Mouse (Mus musculus): ENCODE results near the gene Pkig.
"Not testable (repeated sequence)": the region's sequence is repeated elsewhere in the genome, so short reads cannot be mapped to it uniquely, and the experiment has no call there.

Gene Pkig

DNA sequence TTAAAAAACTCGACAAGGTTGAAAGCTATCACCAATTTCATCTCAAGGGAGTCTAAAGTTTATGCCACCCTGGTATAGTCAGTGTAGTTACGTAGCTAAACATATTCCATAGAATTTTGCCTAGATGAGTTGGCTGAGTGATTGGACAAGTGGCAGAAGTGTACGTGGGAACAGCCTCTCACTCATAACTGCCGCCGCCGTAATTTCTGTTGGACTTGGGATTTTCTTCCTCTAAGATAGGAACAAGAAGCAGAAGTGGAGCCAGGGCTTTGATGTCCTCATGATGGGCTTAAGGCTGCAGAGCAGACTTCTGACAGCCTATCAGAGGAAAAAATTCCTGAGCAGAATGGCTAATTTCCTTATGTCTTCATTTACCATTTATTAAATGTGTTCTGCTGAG, 17.5 kb downstream of the Pkig start:
- DNase-seq (ENCODE audit: low read depth in 2 of 2, low spot score in 2 of 2): no peak

DNA sequence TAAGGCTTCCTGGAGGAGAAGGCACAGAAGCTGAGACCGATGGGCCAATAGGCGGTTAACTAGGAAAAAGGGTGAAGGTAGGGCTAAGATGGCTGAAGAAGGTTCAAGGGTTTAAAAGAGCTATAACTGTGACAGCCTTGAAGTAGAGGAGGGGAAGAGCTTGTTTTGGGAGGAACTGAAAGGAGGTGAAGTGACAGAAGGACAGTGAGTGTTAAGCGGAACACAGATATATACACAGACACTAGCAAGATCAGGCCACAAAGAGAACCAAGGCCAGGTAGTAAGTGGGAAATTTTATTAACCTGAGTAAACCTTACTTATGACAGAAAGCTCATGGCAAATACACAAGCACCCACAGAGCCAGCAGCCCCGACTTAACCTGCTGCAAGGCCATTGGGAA, 18.1 kb downstream of the Pkig start:
- DNase-seq (ENCODE audit: low read depth in 2 of 2, low spot score in 2 of 2): no peak

GRCm38 (mm10) chr2:163676745-163677144, 18.6 kb downstream of the Pkig start:
- DNase-seq (ENCODE audit: low read depth in 2 of 2, low spot score in 2 of 2): no peak

DNA sequence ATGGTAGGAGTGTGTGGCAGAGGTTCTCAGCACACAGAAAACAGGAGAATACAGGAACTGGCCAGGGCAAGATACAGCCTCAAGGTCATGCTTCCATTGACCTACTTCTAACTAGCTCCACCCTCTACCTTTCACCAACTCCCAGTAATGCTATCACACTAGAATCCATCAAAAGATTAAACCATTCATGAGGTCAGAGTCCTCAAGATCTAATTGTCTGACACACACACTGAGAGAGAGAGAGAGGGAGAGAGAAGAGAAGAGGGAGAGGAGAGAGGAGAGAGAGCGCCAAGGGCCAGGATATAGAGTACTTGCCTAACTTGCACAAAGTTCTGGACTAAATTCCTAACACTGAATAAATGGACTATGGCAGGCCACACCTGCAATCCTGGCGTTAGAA, 24.2 kb downstream of the Pkig start:
- DNase-seq (ENCODE audit: low read depth in 2 of 2, low spot score in 2 of 2): no peak

DNA sequence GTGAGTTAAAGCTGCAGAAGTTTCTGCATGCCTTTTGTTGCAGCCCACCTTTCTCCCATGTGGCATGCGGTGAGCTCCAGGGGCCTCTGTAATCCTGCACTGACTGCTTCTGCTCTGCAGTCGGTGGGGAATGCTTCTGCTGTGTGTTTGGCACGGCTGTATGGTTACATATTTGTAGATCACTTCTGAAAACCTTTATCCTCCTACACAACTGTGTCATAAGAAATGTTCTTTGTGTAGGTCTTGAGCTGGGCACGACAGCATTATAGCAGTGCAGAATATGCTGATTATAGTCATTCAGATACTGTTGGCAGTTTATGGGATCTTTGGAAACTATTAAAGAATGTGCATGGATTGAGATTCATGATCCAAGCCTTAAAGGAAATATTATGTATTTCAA, 27.1 kb downstream of the Pkig start:
- DNase-seq (ENCODE audit: low read depth in 2 of 2, low spot score in 2 of 2): no peak

DNA sequence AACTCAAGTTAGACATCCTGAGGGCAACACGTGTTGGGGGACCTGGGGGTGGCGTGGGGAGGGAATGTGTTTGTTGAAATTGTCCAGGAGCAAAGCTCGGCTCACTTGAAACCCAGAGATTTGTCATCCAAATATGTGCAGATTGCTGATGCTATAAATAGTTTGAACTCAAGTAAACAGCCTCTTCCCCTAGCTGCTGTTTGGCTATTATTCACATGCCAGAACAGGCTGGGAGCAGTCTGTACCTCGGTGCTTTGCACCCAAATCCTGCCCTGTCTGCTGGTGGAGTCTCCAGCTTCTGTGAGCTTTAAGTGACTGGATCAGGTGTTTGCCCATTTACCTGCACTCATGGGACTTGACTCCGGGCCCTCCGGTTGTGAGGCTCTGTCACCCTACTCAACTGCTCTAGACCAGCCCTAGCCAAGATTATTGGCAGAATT, 27.6 kb downstream of the Pkig start:
- no peak for DNase-seq (ENCODE audit: low read depth in 2 of 2, low spot score in 2 of 2)

- no peak for DNase-seq (ENCODE audit: low read depth in 2 of 2, low spot score in 2 of 2)
Measured at GRCm38 (mm10) chr2:163686233-163686632, 28.0 kb downstream of the Pkig start.

DNA sequence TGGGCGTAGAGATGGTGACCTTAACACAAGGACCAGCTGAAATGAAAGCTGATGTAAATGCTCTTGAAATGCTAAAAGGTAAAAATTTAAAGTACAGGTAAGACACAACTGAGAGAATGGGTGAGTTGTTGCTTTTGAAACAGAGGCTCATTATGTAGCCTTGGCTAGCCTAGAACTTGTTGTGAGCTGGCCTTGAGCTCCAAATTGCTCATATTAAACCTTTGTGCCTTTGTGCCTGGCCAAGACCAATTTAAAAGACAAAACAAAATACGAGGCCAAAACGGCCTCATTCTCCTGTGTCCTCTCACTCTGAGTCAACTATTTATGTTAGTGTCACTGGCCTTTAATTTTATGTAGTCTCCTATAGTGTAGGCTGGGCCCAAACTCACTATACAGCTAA, 28.7 kb downstream of the Pkig start:
- no peak for DNase-seq (ENCODE audit: low read depth in 2 of 2, low spot score in 2 of 2)

DNA sequence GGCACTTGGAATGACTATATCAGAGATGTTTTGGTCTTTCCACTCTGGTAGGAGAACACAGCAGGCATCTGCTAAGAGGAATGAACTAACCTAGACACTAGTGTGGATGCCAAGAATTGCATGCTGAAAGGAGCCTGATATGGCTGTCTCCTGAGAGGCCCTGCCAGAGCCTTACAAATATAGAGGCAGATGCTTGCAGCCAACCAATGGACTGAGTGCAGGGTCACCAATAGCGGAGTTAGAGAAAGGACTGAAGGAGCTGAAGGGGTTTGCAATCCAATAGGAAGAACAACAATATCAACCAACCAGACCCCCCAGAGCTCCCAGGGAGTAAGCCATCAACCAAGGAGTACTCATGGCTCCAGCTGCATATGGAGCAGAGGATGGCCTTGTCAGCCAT, 30.2 kb downstream of the Pkig start:
- not testable (repeated sequence) for DNase-seq (ENCODE audit: low read depth in 2 of 2, low spot score in 2 of 2)

GRCm38 (mm10) chr2:163689771-163690170, 31.6 kb downstream of the Pkig start:
- no peak for DNase-seq (ENCODE audit: low read depth in 2 of 2, low spot score in 2 of 2)

DNA sequence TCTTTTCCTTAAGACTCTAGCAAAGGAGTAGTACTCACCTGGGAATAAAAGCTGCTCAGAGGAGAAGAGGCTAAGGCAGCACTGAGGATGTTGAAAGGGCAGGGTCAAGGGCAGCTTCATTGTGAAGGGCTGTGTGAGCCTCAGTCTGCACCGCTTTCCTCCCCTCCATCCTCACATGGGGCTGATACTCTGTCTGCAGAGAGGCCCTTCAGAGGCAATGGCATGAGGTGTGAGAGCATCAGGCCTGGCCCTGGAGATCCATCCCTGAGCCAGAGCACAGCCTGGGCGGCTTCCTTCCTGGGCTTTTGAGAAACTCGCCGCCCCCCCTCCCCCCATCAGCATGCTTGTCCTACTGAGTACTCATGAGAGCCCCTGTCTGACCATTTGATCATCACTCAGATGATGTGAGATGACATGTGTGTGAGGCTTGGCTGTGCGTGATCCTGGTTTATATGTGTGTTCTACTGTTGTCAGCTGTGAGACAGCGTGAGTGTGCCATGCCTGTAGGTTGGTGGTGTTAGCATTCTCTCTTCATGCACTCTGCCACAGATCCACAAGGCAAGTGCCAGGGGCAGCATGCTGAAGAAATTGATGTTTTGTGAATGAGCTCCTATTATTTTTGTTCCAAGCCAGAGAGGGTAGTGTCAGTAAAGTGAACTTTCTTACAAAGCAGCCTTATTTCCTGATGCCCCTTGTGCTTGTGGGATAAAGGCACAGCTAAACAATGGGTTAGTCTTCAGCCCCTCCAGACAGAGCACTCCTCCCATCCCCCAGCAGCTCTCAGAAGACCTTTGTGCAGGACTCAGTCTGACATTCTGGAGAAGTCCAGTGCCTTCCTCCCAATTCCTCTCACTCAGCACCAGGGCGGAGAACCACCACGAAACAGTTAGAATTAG, 32.5 kb downstream of the Pkig start:
- DNase-seq (ENCODE audit: low read depth in 2 of 2, low spot score in 2 of 2): no peak

DNA sequence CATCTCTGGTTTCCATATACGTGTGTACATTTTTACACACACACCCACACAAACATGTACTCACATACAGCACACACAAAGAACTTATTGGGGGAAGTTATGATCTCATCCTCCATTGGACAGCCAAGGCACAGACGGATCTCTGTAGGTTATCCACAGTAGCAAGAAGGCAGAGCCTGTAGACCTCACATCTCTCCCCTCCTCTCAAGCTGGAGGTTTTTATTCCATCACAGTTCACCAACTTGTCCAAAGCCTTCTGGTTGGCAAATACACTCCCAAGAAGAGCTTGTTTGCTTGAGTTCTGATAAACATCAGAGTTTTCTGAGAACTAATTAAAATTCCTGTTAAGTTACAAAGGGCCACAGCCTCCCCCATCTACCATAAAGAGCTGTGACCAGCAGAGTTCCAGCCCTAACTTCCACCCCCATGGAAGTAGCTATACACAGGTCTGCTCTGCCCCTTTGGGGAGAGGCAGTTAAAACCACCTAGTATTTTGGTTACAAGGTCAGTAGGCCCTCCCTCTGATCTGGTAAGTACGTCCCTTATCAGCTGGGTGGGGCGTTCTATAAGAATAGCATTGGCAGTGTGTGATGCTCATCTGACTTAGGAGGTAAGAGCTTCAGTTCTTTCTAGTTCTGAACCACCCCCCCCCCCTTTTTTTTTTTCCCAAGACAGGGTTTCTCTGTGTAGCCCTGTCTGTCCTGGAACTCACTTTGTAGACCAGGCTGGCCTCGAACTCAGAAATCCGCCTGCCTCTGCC, 33.8 kb downstream of the Pkig start:
- no peak for DNase-seq (ENCODE audit: low read depth in 2 of 2, low spot score in 2 of 2)

- no peak for DNase-seq (ENCODE audit: low read depth in 2 of 2, low spot score in 2 of 2)
Measured at GRCm38 (mm10) chr2:163692873-163693612, 34.9 kb downstream of the Pkig start.

- no peak for DNase-seq (ENCODE audit: low read depth in 2 of 2, low spot score in 2 of 2)
Measured at GRCm38 (mm10) chr2:163693716-163694314, 35.6 kb downstream of the Pkig start.

DNA sequence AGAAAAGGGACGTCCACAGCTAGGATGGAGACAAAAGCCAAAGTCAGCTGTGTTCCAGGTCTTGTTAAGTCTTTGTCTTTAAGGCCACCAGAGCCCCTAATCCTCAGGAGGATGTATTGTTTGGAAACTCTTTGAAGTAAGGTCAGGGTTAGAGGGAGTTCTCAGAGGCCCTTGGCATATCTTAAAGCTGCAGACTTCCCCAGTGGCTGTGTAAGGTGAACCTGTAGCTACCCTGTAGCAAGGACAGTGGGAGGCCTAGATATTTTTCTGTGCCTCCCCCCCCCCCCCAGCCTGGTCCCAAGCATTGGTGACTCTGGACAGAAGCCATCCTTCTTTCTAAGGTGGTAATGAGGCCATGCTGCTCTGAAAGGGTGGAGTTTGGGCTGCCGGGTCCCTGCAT, 38.6 kb downstream of the Pkig start:
- DNase-seq (ENCODE audit: low read depth in 2 of 2, low spot score in 2 of 2): no peak

DNA sequence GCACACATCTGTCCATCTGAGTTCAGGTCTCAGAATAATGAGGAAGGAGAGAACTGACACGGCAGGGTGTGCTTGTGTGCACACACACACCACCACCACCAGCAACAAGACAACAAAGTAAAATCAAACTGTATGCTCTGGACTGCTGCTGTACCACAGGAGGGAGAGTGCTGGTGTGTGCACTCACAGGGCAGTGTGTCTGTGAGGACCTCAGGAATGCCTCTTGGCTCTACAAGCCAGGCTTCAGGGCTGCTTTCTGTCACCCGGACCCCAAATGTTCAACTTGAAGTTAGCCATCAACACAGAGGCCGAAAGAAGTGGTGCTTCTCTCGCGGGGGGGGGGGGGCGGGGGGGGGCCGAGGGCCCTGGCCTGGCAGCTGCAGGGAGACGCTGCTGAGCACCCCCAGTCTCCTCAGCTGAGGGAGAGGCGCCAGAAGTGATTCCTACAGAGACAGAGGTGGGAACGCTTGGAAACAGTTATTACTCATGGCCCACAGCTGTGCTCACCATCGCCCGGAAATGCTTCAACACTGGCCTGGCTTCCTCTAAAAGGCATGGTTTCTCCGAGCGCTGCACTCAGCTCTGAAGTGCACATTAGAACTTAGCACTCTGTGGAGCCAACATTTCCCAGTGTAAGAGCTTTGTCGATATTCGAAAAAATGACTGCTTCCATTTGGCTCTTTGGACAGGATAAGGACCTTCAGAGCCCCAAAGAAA, 39.7 kb downstream of the Pkig start:
- no peak for DNase-seq (ENCODE audit: low read depth in 2 of 2, low spot score in 2 of 2)

- no peak for DNase-seq (ENCODE audit: low read depth in 2 of 2, low spot score in 2 of 2)
Measured at GRCm38 (mm10) chr2:163699078-163699780, 41.0 kb downstream of the Pkig start.

- DNase-seq (ENCODE audit: low read depth in 2 of 2, low spot score in 2 of 2): no peak
Measured at GRCm38 (mm10) chr2:163702431-163702830, 44.2 kb downstream of the Pkig start.

- no peak for DNase-seq (ENCODE audit: low read depth in 2 of 2, low spot score in 2 of 2)
Measured at GRCm38 (mm10) chr2:163702921-163703320, 44.7 kb downstream of the Pkig start.
